ENCODE assay signal across 13 mouse cellular contexts in genomic region chr12:108212071-108212470, GRCm38 (mm10). TPM values are rescaled to one million over a fixed set of nuclear protein-coding genes. Genes with fewer than 3 reads are reported as not detected.
DNase-seq lines count a peak whose midpoint lies in the region; ATAC-seq and TF ChIP-seq lines count a peak whose summit lies in the region.
"Had no signal": no experiment of that assay in that cellular context is flagged by ENCODE, and none has a peak within 500 bp of the region (broad histone marks: within the 10 kb centered on the region; RNA-seq: fewer than 3 reads in every experiment).

No protein-coding gene starts in this region.

- no peak overlapping the region for H3K4me3 ChIP-seq in cerebellum, adult 2 months (replicated peaks; ENCODE audit: insufficient read depth, low read depth, low read length)
- H3K4me3 ChIP-seq in layer of hippocampus, adult 2 months: no peak overlapping the region
- no peak overlapping the region for H3K4me3 ChIP-seq in hindbrain, embryonic 13.5 days
- no peak overlapping the region for H3K4me3 ChIP-seq in midbrain, embryonic 13.5 days (replicated peaks)
- H3K4me3 ChIP-seq: liver, embryonic 13.5 days had no signal

- no peaks in the 10 kb centered on the region for H3K9me3 ChIP-seq in hindbrain, embryonic 13.5 days
- H3K9me3 ChIP-seq in midbrain, embryonic 13.5 days: no peaks in the 10 kb centered on the region
- H3K9me3 ChIP-seq: liver, embryonic 13.5 days had no signal

- no peaks in the 10 kb centered on the region for H3K27me3 ChIP-seq in cerebellum, adult 2 months (ENCODE audit: control insufficient read depth, insufficient read depth, low read length)
- no peaks in the 10 kb centered on the region for H3K27me3 ChIP-seq in hindbrain, embryonic 13.5 days
- H3K27me3 ChIP-seq in midbrain, embryonic 13.5 days: no peaks in the 10 kb centered on the region
- H3K27me3 ChIP-seq: liver, embryonic 13.5 days had no signal

- peak overlapping the region; percentile 39; the same call in 1 of the 2 replicates for H3K9ac ChIP-seq in hindbrain, embryonic 13.5 days
- H3K9ac ChIP-seq in midbrain, embryonic 13.5 days (replicated peaks): no peak overlapping the region
- H3K9ac ChIP-seq: liver, embryonic 13.5 days had no signal

- TF ChIP-seq POLR2A in cerebellum, adult 2 months (IDR thresholded peaks at IDR 0.05; ENCODE audit: borderline replicate concordance, insufficient read depth, low read length): no peak

- WGBS in cerebellum, adult 2 months: 36% methylated on average over 5 of the region's 5 CpGs
- 43% methylated on average over 5 of the region's 5 CpGs for WGBS in hindbrain, embryonic 13.5 days
- WGBS in midbrain, embryonic 13.5 days: 60% methylated on average over 5 of the region's 5 CpGs

- H3K27ac ChIP-seq in cerebellum, adult 2 months (ENCODE audit: insufficient read depth, low read length): no peak overlapping the region
- H3K27ac ChIP-seq in layer of hippocampus, adult 2 months: 0 out of 2 replicates have a peak overlapping the region, but pooled peaks have one; percentile 10
- H3K27ac ChIP-seq in hindbrain, embryonic 13.5 days: peak overlapping the region; percentile 74; the same call in 1 of the 2 replicates
- H3K27ac ChIP-seq in midbrain, embryonic 13.5 days: peak overlapping the region; percentile 51; the same call in 1 of the 2 replicates
- H3K27ac ChIP-seq: liver, embryonic 13.5 days had no signal

- peaks cover 49% of the 10 kb centered on the region for H3K4me1 ChIP-seq in cerebellum, adult 2 months (ENCODE audit: control insufficient read depth, insufficient read depth, low read length)
- H3K4me1 ChIP-seq in hindbrain, embryonic 13.5 days (replicated peaks): peaks cover 76% of the 10 kb centered on the region
- peaks cover 66% of the 10 kb centered on the region for H3K4me1 ChIP-seq in midbrain, embryonic 13.5 days (replicated peaks)

- H3K36me3 ChIP-seq in hindbrain, embryonic 13.5 days: peaks cover 9% of the 10 kb centered on the region
- H3K36me3 ChIP-seq in midbrain, embryonic 13.5 days: peaks cover 15% of the 10 kb centered on the region; the same call in 1 of the 2 replicates
- H3K36me3 ChIP-seq: liver, embryonic 13.5 days had no signal

- no peak for TF ChIP-seq CTCF in cerebellum, adult 2 months (IDR thresholded peaks at IDR 0.05; ENCODE audit: borderline replicate concordance, insufficient read depth, low read depth, low read length)
- no peak for TF ChIP-seq CTCF in layer of hippocampus, adult 2 months (conservative IDR thresholded peaks at IDR 0.05)

- no peak for ATAC-seq in hindbrain, embryonic 13.5 days (ENCODE audit: low FRiP score)
- ATAC-seq in midbrain, embryonic 13.5 days: no peak
- ATAC-seq: inflammation-experienced regulatory T-cells, adult 6 months had no signal

- H3K4me2 ChIP-seq in hindbrain, embryonic 13.5 days: no peak overlapping the region
- no peak overlapping the region for H3K4me2 ChIP-seq in midbrain, embryonic 13.5 days (replicated peaks)
- H3K4me2 ChIP-seq: liver, embryonic 13.5 days had no signal

- DNase-seq in cerebellum, adult 9-11 months: peak; percentile 44
- no peak for DNase-seq in cerebellum, adult 2 months
- no peak for DNase-seq in layer of hippocampus, adult 2 months (ENCODE audit: low spot score in 2 of 2)
- DNase-seq in layer of hippocampus, adult 18-20 months (ENCODE audit: low spot score in 2 of 2): no peak
- DNase-seq in yolk sac, embryonic 10.5 days (ENCODE audit: low spot score): no peak
- DNase-seq in urinary bladder, postnatal 4 days (ENCODE audit: low spot score in 2 of 2): no peak
- DNase-seq: adrenal gland, postnatal 36 days; gastrocnemius, postnatal 10 days; liver, embryonic 13.5 days; right cerebral cortex, postnatal 14 days had no signal

RNA-seq across cellular contexts. Expression of gene Ccnk, which starts 32.7 kb away (rescaled TPM):
- polyA plus RNA-seq in cerebellum, adult 2 months (2012; rRNA removed): 27.0 and 32.0 TPM in 2 replicates
- 10 to 100 TPM; 29.6 to 30.8 TPM for total RNA-seq in layer of hippocampus, adult 2 months (2021)
- total RNA-seq in layer of hippocampus, adult 18-20 months (2021): 10 to 100 TPM; 31.6 to 34.3 TPM
- polyA plus RNA-seq in hindbrain, embryonic 13.5 days (2015; fragmentation: Nextera tagmentation; extraction: Ambion mirVana): 3.8 and 4.0 TPM in 2 replicates
- polyA plus RNA-seq in midbrain, embryonic 13.5 days (2015; fragmentation: Nextera tagmentation; extraction: Ambion mirVana): 4.4 and 4.7 TPM in 2 replicates

RNA-seq across cellular contexts. Expression of gene Setd3, which starts 33.0 kb away (rescaled TPM):
- 117 and 122 TPM in 2 replicates for polyA plus RNA-seq in cerebellum, adult 2 months (2012; rRNA removed)
- 100 to 1,000 TPM; 148 to 154 TPM for total RNA-seq in layer of hippocampus, adult 2 months (2021)
- 100 to 1,000 TPM; 155 to 162 TPM for total RNA-seq in layer of hippocampus, adult 18-20 months (2021)
- 99.7 and 102 TPM in 2 replicates for polyA plus RNA-seq in hindbrain, embryonic 13.5 days (2015; fragmentation: Nextera tagmentation; extraction: Ambion mirVana)
- polyA plus RNA-seq in midbrain, embryonic 13.5 days (2015; fragmentation: Nextera tagmentation; extraction: Ambion mirVana): 93.6 and 96.6 TPM in 2 replicates
